27 mouse cellular contexts compared by ENCODE assay signal in the genomic region with DNA sequence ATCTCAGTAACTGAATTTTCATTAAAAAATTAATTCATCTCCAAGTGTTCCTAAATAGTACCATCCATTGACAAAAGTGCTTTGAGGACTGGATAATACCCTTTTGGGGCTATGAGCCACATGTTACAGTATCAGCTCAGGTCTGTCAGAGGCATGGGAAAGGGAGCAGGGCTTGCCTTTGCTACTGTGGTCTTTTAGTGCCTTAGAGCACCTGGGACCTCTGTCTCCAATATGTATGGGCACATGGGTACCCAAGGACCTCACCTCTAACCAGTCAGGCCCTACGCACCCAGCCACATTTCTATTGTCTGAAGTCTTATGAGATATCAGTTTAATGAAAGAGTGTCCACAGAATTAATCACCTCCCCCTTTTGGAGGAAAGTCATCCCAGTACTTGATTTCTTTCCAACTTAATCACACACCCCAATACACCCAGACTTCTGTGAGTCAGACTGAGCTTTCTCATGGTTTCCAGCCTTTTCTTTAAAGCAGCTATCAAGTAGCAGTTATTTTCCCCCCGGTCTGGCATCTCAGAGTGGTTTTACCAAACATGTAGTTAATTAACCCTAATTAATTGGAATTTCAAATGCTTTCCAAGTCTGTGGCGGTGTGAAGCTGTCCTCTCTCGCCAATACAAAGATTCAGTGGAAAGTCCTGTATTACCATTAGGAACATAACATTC.
DNase-seq lines count a peak whose midpoint lies in the region; ATAC-seq and TF ChIP-seq lines count a peak whose summit lies in the region.
"Had no signal": no experiment of that assay in that cellular context is flagged by ENCODE, and none has a peak within 500 bp of the region (broad histone marks: within the 10 kb centered on the region; RNA-seq: fewer than 3 reads in every experiment).

No protein-coding gene starts in this region.

- no peaks in the 10 kb centered on the region for H3K36me3 ChIP-seq in forebrain, embryonic 11.5 days (ENCODE audit: control insufficient read depth, insufficient read depth, low read length)
- no peaks in the 10 kb centered on the region for H3K36me3 ChIP-seq in forebrain, embryonic 10.5 days (replicated peaks)
- H3K36me3 ChIP-seq in forebrain, embryonic 15.5 days, result no peaks in the 10 kb centered on the region
- H3K36me3 ChIP-seq: embryonic facial prominence, embryonic 10.5 days; G1E; heart, embryonic 12.5 days; limb, embryonic 12.5 days; midbrain, embryonic 13.5 days; neural tube, embryonic 12.5 days had no signal

- ATAC-seq in forebrain, embryonic 11.5 days (replicated peaks; ENCODE audit: low FRiP score), result peak; percentile 39; the same call in 1 of the 2 replicates
- ATAC-seq in Patski, result no peak
- ATAC-seq in forebrain, embryonic 15.5 days (replicated peaks), result peak; percentile 88
- ATAC-seq: liver, postnatal 0 days had no signal

- H3K4me2 ChIP-seq in forebrain, embryonic 11.5 days (ENCODE audit: low read depth, low read length, severe bottlenecking), result no peak overlapping the region
- H3K4me2 ChIP-seq in forebrain, embryonic 15.5 days (replicated peaks), result no peak overlapping the region
- H3K4me2 ChIP-seq: heart, embryonic 12.5 days; limb, embryonic 12.5 days; liver, embryonic 11.5 days; midbrain, embryonic 13.5 days; neural tube, embryonic 12.5 days had no signal

- H3K9me3 ChIP-seq in forebrain, embryonic 11.5 days (ENCODE audit: control insufficient read depth, low read length), result no peaks in the 10 kb centered on the region
- H3K9me3 ChIP-seq in forebrain, embryonic 10.5 days, result no peaks in the 10 kb centered on the region
- H3K9me3 ChIP-seq in forebrain, embryonic 15.5 days, result no peaks in the 10 kb centered on the region
- H3K9me3 ChIP-seq: embryonic facial prominence, embryonic 10.5 days; G1E; heart, embryonic 12.5 days; limb, embryonic 12.5 days; midbrain, embryonic 13.5 days; neural tube, embryonic 12.5 days had no signal

- H3K27me3 ChIP-seq in forebrain, embryonic 11.5 days (ENCODE audit: control insufficient read depth, insufficient read depth, low read length), result no peaks in the 10 kb centered on the region
- H3K27me3 ChIP-seq in forebrain, embryonic 10.5 days (ENCODE audit: poor library complexity, severe bottlenecking), result no peaks in the 10 kb centered on the region
- H3K27me3 ChIP-seq in Patski, result no peaks in the 10 kb centered on the region
- H3K27me3 ChIP-seq in forebrain, embryonic 15.5 days, result no peaks in the 10 kb centered on the region
- H3K27me3 ChIP-seq: CH12.LX; heart, embryonic 12.5 days; limb, embryonic 12.5 days; midbrain, embryonic 13.5 days; neural tube, embryonic 12.5 days had no signal

- no peak overlapping the region for H3K4me3 ChIP-seq in forebrain, embryonic 11.5 days (ENCODE audit: low read depth, low read length)
- no peak overlapping the region for H3K4me3 ChIP-seq in forebrain, embryonic 10.5 days
- H3K4me3 ChIP-seq in forebrain, embryonic 15.5 days, result no peak overlapping the region
- H3K4me3 ChIP-seq: embryonic facial prominence, embryonic 10.5 days; heart, embryonic 12.5 days; limb, embryonic 12.5 days; midbrain, embryonic 13.5 days; neural tube, embryonic 12.5 days had no signal

- DNase-seq in forebrain, embryonic 11.5 days (ENCODE audit: low spot score), result no peak
- DNase-seq in forebrain, embryonic 10.5 days (ENCODE audit: extremely low spot score, low spot score), result no peak
- peak; percentile 8 for DNase-seq in 3134 (ENCODE audit: extremely low read depth, insufficient read length, low spot score)
- peak; percentile 57 for DNase-seq in Patski (ENCODE audit: low read depth, low spot score)
- DNase-seq in kidney, adult 8-10 months, result no peak
- DNase-seq in lung, adult 18-20 months, result no peak
- DNase-seq: adrenal gland, postnatal 25 days; B cell, adult 2 months; cerebellum, adult 9-11 months; gastrocnemius, postnatal 25 days; heart, adult 18-20 months; heart, postnatal 10 days; kidney, adult 2 months; kidney, postnatal 10 days; layer of hippocampus, postnatal 36 days; liver, postnatal 0 days; lung, postnatal 10 days; thymus, postnatal 25 days had no signal

- in situ Hi-C loops in Patski (cut with MboI; ENCODE audit: low pct_unique_long_range_greater_than_20kb), result no loop called here

- no peak overlapping the region for H3K9ac ChIP-seq in forebrain, embryonic 11.5 days (ENCODE audit: low read length)
- no peak overlapping the region for H3K9ac ChIP-seq in forebrain, embryonic 15.5 days (replicated peaks)
- H3K9ac ChIP-seq: heart, embryonic 12.5 days; limb, embryonic 12.5 days; liver, postnatal 0 days; midbrain, embryonic 13.5 days; neural tube, embryonic 12.5 days had no signal

- no peak for TF ChIP-seq CTCF in Patski (IDR thresholded peaks at IDR 0.05)

- 49% methylated on average over 4 of the region's 4 CpGs for WGBS in forebrain, embryonic 11.5 days
- WGBS in forebrain, embryonic 10.5 days, result 67% methylated on average over 4 of the region's 4 CpGs
- 15% methylated on average over 4 of the region's 4 CpGs for WGBS in forebrain, embryonic 15.5 days

- CTCF ChIA-PET in Patski (lab: Charles Lee), result interaction anchor here (1.7 kb wide), 1 partner anchor 9 kb away, joined by 5 read pairs; no protein-coding TSS in a partner anchor

- H3K4me1 ChIP-seq in forebrain, embryonic 11.5 days (replicated peaks; ENCODE audit: control insufficient read depth, insufficient read depth, low read length), result no peaks in the 10 kb centered on the region; the same call in 1 of the 2 replicates
- H3K4me1 ChIP-seq in forebrain, embryonic 10.5 days, result peaks cover 22% of the 10 kb centered on the region
- peaks cover 17% of the 10 kb centered on the region for H3K4me1 ChIP-seq in forebrain, embryonic 15.5 days
- H3K4me1 ChIP-seq: heart, embryonic 12.5 days; limb, embryonic 12.5 days; neural tube, embryonic 12.5 days had no signal

- H3K27ac ChIP-seq in forebrain, embryonic 11.5 days (ENCODE audit: low read depth, low read length), result no peak overlapping the region
- no peak overlapping the region for H3K27ac ChIP-seq in forebrain, embryonic 10.5 days
- peak overlapping the region; percentile 66 for H3K27ac ChIP-seq in forebrain, embryonic 15.5 days (replicated peaks)
- H3K27ac ChIP-seq: embryonic facial prominence, embryonic 10.5 days; limb, embryonic 12.5 days; midbrain, embryonic 13.5 days; neural tube, embryonic 12.5 days had no signal

- POLR2A ChIA-PET in Patski (lab: Charles Lee), result interaction anchor here (0.9 kb wide), 1 partner anchor 279 kb away, joined by 3 read pairs; no protein-coding TSS in a partner anchor

Comparison
In these comparisons a context has a peak if more than half of its experiments do, and no peak if none do; other contexts are left out.
1. DNase-seq: peak in 3134 (single experiment) and Patski (single experiment); none in forebrain, embryonic 11.5 days (single experiment), forebrain, embryonic 10.5 days (single experiment), kidney, adult 8-10 months (0 of 2) and lung, adult 18-20 months (0 of 2).